Mouse (Mus musculus): ENCODE measurements around the gene Gm5592.
"Not testable (repeated sequence)": the region's sequence is repeated elsewhere in the genome, so short reads cannot be mapped to it uniquely, and the experiment has no call there.

The Gm5592 gene

GRCm38 (mm10) chr7:41153541-41153940 lies at the start of gene Gm5592:
Gene Gm5592, plus strand, starts transcription at chr7:41153841.
- DNase-seq = not testable (repeated sequence)

- not testable (repeated sequence) for DNase-seq
Observed at GRCm38 (mm10) chr7:41155806-41156205, 2.2 kb downstream of the Gm5592 start.

- not testable (repeated sequence) for DNase-seq
Observed at GRCm38 (mm10) chr7:41157879-41158278, 4.2 kb downstream of the Gm5592 start.

GRCm38 (mm10) chr7:41158562-41158961 lies 4.9 kb downstream of the Gm5592 start:
- not testable (repeated sequence) for DNase-seq

GRCm38 (mm10) chr7:41193671-41194070 lies 40.0 kb downstream of the Gm5592 start:
- DNase-seq = no peak
